Mouse (Mus musculus) E14TG2a.4 (cell line): ENCODE data around the gene Herpud2.

Source experiments
- CTCF ChIP-seq: conservative IDR thresholded peaks from 2 replicates; pipeline ENCODE4 v1.5.1; 2014; ENCODE audit warnings: low read length
- POU5F1 ChIP-seq: IDR thresholded peaks from 2 replicates; pipeline ENCODE4 v1.6.1; 2014; ENCODE audit warnings: low read length, borderline replicate concordance

GRCm38 (mm10) chr9:25200148-25200547 is 48.5 kb upstream of the Herpud2 start:
- TF ChIP-seq CTCF (no peak), POU5F1 (no peak)
